Mouse (Mus musculus): ENCODE measurements around the gene Fam174b. TPM values are rescaled to one million over a fixed set of nuclear protein-coding genes. Genes with fewer than 3 reads are reported as not detected.

Gene Fam174b
- polyA plus RNA-seq, 1 experiment from 2014 or later, result 30.4 TPM

GRCm38 (mm10) chr7:73785815-73786214, 45.7 kb downstream of the Fam174b start:
- no peaks in the 10 kb centered on the region for H3K4me1 ChIP-seq (replicated peaks)
- H3K27me3 ChIP-seq (replicated peaks), result no peaks in the 10 kb centered on the region
- WGBS, result 81% methylated on average over 4 of the region's 4 CpGs
- H3K4me3 ChIP-seq (replicated peaks), result no peak overlapping the region
- no peak overlapping the region for H3K9ac ChIP-seq
- no peaks in the 10 kb centered on the region for H3K9me3 ChIP-seq
- no peak overlapping the region for H3K27ac ChIP-seq
- no peak for ATAC-seq
- no peaks in the 10 kb centered on the region for H3K36me3 ChIP-seq
- no peak overlapping the region for H3K4me2 ChIP-seq (replicated peaks)

GRCm38 (mm10) chr7:73787513-73787912, 47.4 kb downstream of the Fam174b start:
- no peak overlapping the region for H3K9ac ChIP-seq
- no peak for ATAC-seq
- H3K27me3 ChIP-seq (replicated peaks), result no peaks in the 10 kb centered on the region
- H3K4me1 ChIP-seq (replicated peaks), result no peaks in the 10 kb centered on the region
- H3K36me3 ChIP-seq, result no peaks in the 10 kb centered on the region
- H3K27ac ChIP-seq, result no peak overlapping the region
- 80% methylated on average over 8 of the region's 8 CpGs for WGBS
- no peak overlapping the region for H3K4me3 ChIP-seq (replicated peaks)
- H3K9me3 ChIP-seq, result no peaks in the 10 kb centered on the region
- no peak overlapping the region for H3K4me2 ChIP-seq (replicated peaks)

GRCm38 (mm10) chr7:73791096-73791495, 51.0 kb downstream of the Fam174b start:
- Histone ChIP-seq H3K27me3 (replicated peaks) (no peaks in the 10 kb centered on the region), H3K9ac (no peak overlapping the region), H3K4me3 (replicated peaks) (no peak overlapping the region), H3K4me2 (replicated peaks) (no peak overlapping the region), H3K4me1 (replicated peaks) (no peaks in the 10 kb centered on the region), H3K27ac (no peak overlapping the region), H3K36me3 (no peaks in the 10 kb centered on the region), H3K9me3 (no peaks in the 10 kb centered on the region)
- WGBS, result 62% methylated on average over 8 of the region's 8 CpGs
- no peak for ATAC-seq

- H3K9ac ChIP-seq, result no peak overlapping the region
- ATAC-seq, result no peak
- no peaks in the 10 kb centered on the region for H3K4me1 ChIP-seq (replicated peaks)
- H3K4me3 ChIP-seq (replicated peaks), result no peak overlapping the region
- 54% methylated on average over 4 of the region's 4 CpGs for WGBS
- H3K27ac ChIP-seq, result no peak overlapping the region
- no peaks in the 10 kb centered on the region for H3K9me3 ChIP-seq
- H3K36me3 ChIP-seq, result no peaks in the 10 kb centered on the region
- H3K27me3 ChIP-seq (replicated peaks), result no peaks in the 10 kb centered on the region
- no peak overlapping the region for H3K4me2 ChIP-seq (replicated peaks)
Measured at GRCm38 (mm10) chr7:73792155-73792554, 52.1 kb downstream of the Fam174b start.

- H3K4me1 ChIP-seq (replicated peaks), result no peaks in the 10 kb centered on the region
Measured at GRCm38 (mm10) chr7:73792641-73793040, 52.5 kb downstream of the Fam174b start.

GRCm38 (mm10) chr7:73809261-73809660, 69.2 kb downstream of the Fam174b start:
- ATAC-seq, result no peak

More at GRCm38 (mm10) chr7:73792641-73793040, 52.5 kb downstream of the Fam174b start:
- H3K4me3 ChIP-seq (replicated peaks), result no peak overlapping the region
- WGBS, result 66% methylated on average over 3 of the region's 3 CpGs
- H3K27me3 ChIP-seq (replicated peaks), result no peaks in the 10 kb centered on the region
- no peak overlapping the region for H3K9ac ChIP-seq
- no peak overlapping the region for H3K4me2 ChIP-seq (replicated peaks)
- no peak for ATAC-seq
- no peak overlapping the region for H3K27ac ChIP-seq
- H3K36me3 ChIP-seq, result no peaks in the 10 kb centered on the region
- H3K9me3 ChIP-seq, result no peaks in the 10 kb centered on the region

GRCm38 (mm10) chr7:73811439-73811838, 71.3 kb downstream of the Fam174b start:
- no peaks in the 10 kb centered on the region for H3K9me3 ChIP-seq
- 78% methylated on average over 7 of the region's 7 CpGs for WGBS
- no peak overlapping the region for H3K9ac ChIP-seq
- no peaks in the 10 kb centered on the region for H3K27me3 ChIP-seq (replicated peaks)
- no peaks in the 10 kb centered on the region for H3K36me3 ChIP-seq
- ATAC-seq, result no peak
- H3K4me3 ChIP-seq (replicated peaks), result no peak overlapping the region
- no peak overlapping the region for H3K27ac ChIP-seq
- no peak overlapping the region for H3K4me2 ChIP-seq (replicated peaks)
- H3K4me1 ChIP-seq (replicated peaks), result peaks cover 3% of the 10 kb centered on the region; the same call in 1 of the 2 replicates

More at GRCm38 (mm10) chr7:73809261-73809660, 69.2 kb downstream of the Fam174b start:
- Histone ChIP-seq H3K36me3 (no peaks in the 10 kb centered on the region), H3K27ac (no peak overlapping the region), H3K9ac (no peak overlapping the region), H3K27me3 (replicated peaks) (no peaks in the 10 kb centered on the region), H3K4me3 (replicated peaks) (no peak overlapping the region), H3K4me1 (replicated peaks) (no peaks in the 10 kb centered on the region), H3K9me3 (no peaks in the 10 kb centered on the region), H3K4me2 (replicated peaks) (no peak overlapping the region)
- 41% methylated on average over 2 of the region's 2 CpGs for WGBS

GRCm38 (mm10) chr7:73812176-73812575, 72.1 kb downstream of the Fam174b start:
- no peak for ATAC-seq
- no peaks in the 10 kb centered on the region for H3K9me3 ChIP-seq
- WGBS, result 78% methylated on average over 6 of the region's 6 CpGs
- H3K27me3 ChIP-seq (replicated peaks), result no peaks in the 10 kb centered on the region
- H3K9ac ChIP-seq, result no peak overlapping the region
- H3K27ac ChIP-seq, result no peak overlapping the region
- H3K4me1 ChIP-seq (replicated peaks), result peaks cover 6% of the 10 kb centered on the region; the same call in 1 of the 2 replicates
- no peaks in the 10 kb centered on the region for H3K36me3 ChIP-seq
- H3K4me3 ChIP-seq (replicated peaks), result no peak overlapping the region
- no peak overlapping the region for H3K4me2 ChIP-seq (replicated peaks)

- Histone ChIP-seq H3K4me1 (replicated peaks) (peaks cover 6% of the 10 kb centered on the region; the same call in 1 of the 2 replicates), H3K36me3 (no peaks in the 10 kb centered on the region), H3K27ac (no peak overlapping the region), H3K9ac (no peak overlapping the region), H3K4me3 (replicated peaks) (no peak overlapping the region), H3K4me2 (replicated peaks) (no peak overlapping the region), H3K9me3 (no peaks in the 10 kb centered on the region), H3K27me3 (replicated peaks) (no peaks in the 10 kb centered on the region)
- 80% methylated on average over 4 of the region's 4 CpGs for WGBS
- no peak for ATAC-seq
Measured at GRCm38 (mm10) chr7:73813887-73814286, 73.8 kb downstream of the Fam174b start.

- peak; percentile 85 for ATAC-seq
- H3K9me3 ChIP-seq, result no peaks in the 10 kb centered on the region
- no peaks in the 10 kb centered on the region for H3K27me3 ChIP-seq (replicated peaks)
- 85% methylated on average over 7 of the region's 7 CpGs for WGBS
- H3K36me3 ChIP-seq, result no peaks in the 10 kb centered on the region
- no peak overlapping the region for H3K27ac ChIP-seq
- no peak overlapping the region for H3K4me3 ChIP-seq (replicated peaks)
- H3K4me2 ChIP-seq (replicated peaks), result no peak overlapping the region
- peaks cover 6% of the 10 kb centered on the region; the same call in 1 of the 2 replicates for H3K4me1 ChIP-seq (replicated peaks)
- H3K9ac ChIP-seq, result no peak overlapping the region
Measured at GRCm38 (mm10) chr7:73814454-73814853, 74.4 kb downstream of the Fam174b start.

GRCm38 (mm10) chr7:73816255-73816996, 76.3 kb downstream of the Fam174b start:
- ATAC-seq, result peak; percentile 76
- peaks cover 6% of the 10 kb centered on the region; the same call in 1 of the 2 replicates for H3K4me1 ChIP-seq (replicated peaks)

GRCm38 (mm10) chr7:73819366-73819765, 79.3 kb downstream of the Fam174b start:
- H3K27ac ChIP-seq, result no peak overlapping the region
- no peaks in the 10 kb centered on the region for H3K9me3 ChIP-seq
- H3K9ac ChIP-seq, result no peak overlapping the region
- H3K4me2 ChIP-seq (replicated peaks), result no peak overlapping the region
- H3K36me3 ChIP-seq, result no peaks in the 10 kb centered on the region
- H3K4me1 ChIP-seq (replicated peaks), result peaks cover 6% of the 10 kb centered on the region; the same call in 1 of the 2 replicates
- 80% methylated on average over 17 of the region's 17 CpGs for WGBS
- H3K4me3 ChIP-seq (replicated peaks), result no peak overlapping the region
- no peak for ATAC-seq
- no peaks in the 10 kb centered on the region for H3K27me3 ChIP-seq (replicated peaks)

More at GRCm38 (mm10) chr7:73816255-73816996, 76.3 kb downstream of the Fam174b start:
- Histone ChIP-seq H3K4me3 (replicated peaks) (no peak overlapping the region), H3K36me3 (no peaks in the 10 kb centered on the region), H3K9ac (no peak overlapping the region), H3K27ac (no peak overlapping the region), H3K4me2 (replicated peaks) (no peak overlapping the region), H3K9me3 (no peaks in the 10 kb centered on the region), H3K27me3 (replicated peaks) (no peaks in the 10 kb centered on the region)
- 67% methylated on average over 8 of the region's 8 CpGs for WGBS
